Mouse (Mus musculus): ENCODE measurements around the gene Nfix.

The Nfix gene

GRCm38 (mm10) chr8:84718959-84719690, 81.0 kb downstream of the Nfix start:
- CTCF ChIA-PET: interaction anchor here (0.6 kb wide), 2 partner anchors 8 to 13 kb away, joined by 4 to 5 read pairs; no protein-coding TSS in a partner anchor

- CTCF ChIA-PET: no interaction called here
These were observed 81.7 kb downstream of the Nfix start for GRCm38 (mm10) chr8:84718476-84718875.

- CTCF ChIA-PET: no interaction called here
These were observed 83.4 kb downstream of the Nfix start for GRCm38 (mm10) chr8:84716790-84717189.

GRCm38 (mm10) chr8:84715893-84716468, 84.2 kb downstream of the Nfix start:
- CTCF ChIA-PET: no interaction called here

- CTCF ChIA-PET: interaction anchor here (0.7 kb wide), 1 partner anchor 9 kb away, joined by 3 read pairs; no protein-coding TSS in a partner anchor
These were observed 86.0 kb downstream of the Nfix start for GRCm38 (mm10) chr8:84714161-84714560.

- CTCF ChIA-PET: no interaction called here
These were observed 86.8 kb downstream of the Nfix start for GRCm38 (mm10) chr8:84713381-84713780.

- CTCF ChIA-PET: no interaction called here
These were observed 87.4 kb downstream of the Nfix start for GRCm38 (mm10) chr8:84712759-84713120.

- CTCF ChIA-PET: interaction anchor here (0.9 kb wide), 1 partner anchor 14 kb away, joined by 5 read pairs; no protein-coding TSS in a partner anchor
These were observed 88.0 kb downstream of the Nfix start for GRCm38 (mm10) chr8:84711933-84712758.

- CTCF ChIA-PET: interaction anchor here (0.9 kb wide), 1 partner anchor 14 kb away, joined by 5 read pairs; no protein-coding TSS in a partner anchor
These were observed 88.8 kb downstream of the Nfix start for GRCm38 (mm10) chr8:84711312-84711711.

- CTCF ChIA-PET: interaction anchor here (0.7 to 2.3 kb wide), 2 partner anchors 88 to 103 kb away, joined by 3 to 16 read pairs; no protein-coding TSS in a partner anchor
These were observed 90.2 kb downstream of the Nfix start for GRCm38 (mm10) chr8:84709931-84710330.

- CTCF ChIA-PET: interaction anchor here (0.5 to 2.3 kb wide), 7 partner anchors 9 to 140 kb away, joined by 3 to 16 read pairs (median 3); no protein-coding TSS in a partner anchor
These were observed 91.2 kb downstream of the Nfix start for GRCm38 (mm10) chr8:84708774-84709475.

GRCm38 (mm10) chr8:84708071-84708541, 92.0 kb downstream of the Nfix start:
- CTCF ChIA-PET: interaction anchor here (0.5 to 2.3 kb wide), 8 partner anchors 9 to 107 kb away, joined by 3 to 16 read pairs (median 5); no protein-coding TSS in a partner anchor

GRCm38 (mm10) chr8:84707267-84707883, 92.8 kb downstream of the Nfix start:
- CTCF ChIA-PET: interaction anchor here (0.8 to 2.3 kb wide), 5 partner anchors 12 to 108 kb away, joined by 3 to 16 read pairs (median 5); partner anchors contain the start of gene Nacc1

- CTCF ChIA-PET: interaction anchor here (0.6 to 1.7 kb wide), 8 partner anchors 16 to 320 kb away, joined by 3 to 11 read pairs (median 4); partner anchors contain the start of genes Nacc1 and Trir
These were observed 93.4 kb downstream of the Nfix start for GRCm38 (mm10) chr8:84706610-84707266.

- CTCF ChIA-PET: interaction anchor here (0.6 to 1.0 kb wide), 5 partner anchors 14 to 321 kb away, joined by 3 to 11 read pairs (median 5); partner anchors contain the start of gene Trir
These were observed 94.2 kb downstream of the Nfix start for GRCm38 (mm10) chr8:84705960-84706359.

- CTCF ChIA-PET: no interaction called here
These were observed 95.0 kb downstream of the Nfix start for GRCm38 (mm10) chr8:84704867-84705831.

- CTCF ChIA-PET: interaction anchor here (1.0 kb wide), 1 partner anchor 14 kb away, joined by 3 read pairs; no protein-coding TSS in a partner anchor
These were observed 95.8 kb downstream of the Nfix start for GRCm38 (mm10) chr8:84704356-84704755.

GRCm38 (mm10) chr8:84703466-84704249, 96.5 kb downstream of the Nfix start:
- CTCF ChIA-PET: interaction anchor here (1.0 kb wide), 1 partner anchor 13 kb away, joined by 3 read pairs; no protein-coding TSS in a partner anchor

All from spleen, embryonic (tissue).